Mouse (Mus musculus) liver, postnatal 0 days (tissue): ENCODE data around the gene Tpcn1. TPM values are rescaled to one million over a fixed set of nuclear protein-coding genes. Genes with fewer than 3 reads are reported as not detected.
A peak's percentile ranks its signal among the peaks of the same experiment; 100 is the strongest.

Experiments used
- ATAC-seq: fragments of 200-750 bp; cut with Nextera tagmentation; 2 replicates; pipeline ENCODE4 v1.8.0; 2017; ENCODE audit warnings: mild to moderate bottlenecking, moderate library complexity
- DNase-seq: peaks from one replicate; pipeline ENCODE4 v3.0.0-alpha.2; 2016
- H3K27ac ChIP-seq: fragments of 300-500 bp; sonication (generic); 2 replicates; pipeline ENCODE4 v1.5.1; 2014; ENCODE audit warnings: antibody characterized with exemption, moderate library complexity, mild to moderate bottlenecking, low read depth
- H3K27me3 ChIP-seq: fragments of 300-500 bp; sonication (generic); 2 replicates; pipeline ENCODE4 v1.6.1; 2014; ENCODE audit warnings: low read length, control low read depth, mixed read lengths; ENCODE audit not compliant: insufficient read depth
- H3K36me3 ChIP-seq: fragments of 300-500 bp; sonication (generic); replicated peaks from 2 replicates; pipeline ENCODE4 v1.6.1; 2014; ENCODE audit warnings: mild to moderate bottlenecking, control low read depth, low read length, moderate library complexity, mixed read lengths; ENCODE audit not compliant: insufficient read depth
- H3K4me1 ChIP-seq: fragments of 300-500 bp; sonication (generic); 2 replicates; pipeline ENCODE4 v1.6.1; 2014; ENCODE audit warnings: antibody characterized with exemption, mild to moderate bottlenecking, control low read depth; ENCODE audit not compliant: insufficient read depth
- H3K4me2 ChIP-seq: fragments of 300-500 bp; sonication (generic); 2 replicates; pipeline ENCODE4 v1.6.1; 2014; ENCODE audit warnings: low read depth, mild to moderate bottlenecking, low read length, moderate library complexity, mixed read lengths
- H3K4me3 ChIP-seq: fragments of 300-500 bp; sonication (generic); 2 replicates; pipeline ENCODE4 v1.5.1; 2014; ENCODE audit warnings: low read depth, low read length
- H3K9ac ChIP-seq: fragments of 300-500 bp; sonication (generic); replicated peaks from 2 replicates; pipeline ENCODE4 v1.6.1; 2014; ENCODE audit warnings: mild to moderate bottlenecking, moderate library complexity
- H3K9me3 ChIP-seq: fragments of 300-500 bp; sonication (generic); 2 replicates; pipeline ENCODE4 v1.6.1; 2016; ENCODE audit warnings: mild to moderate bottlenecking, control low read depth, low read length, mixed read lengths
- CTCF ChIP-seq: sonication (generic); IDR thresholded peaks from 2 replicates; pipeline ENCODE4 v1.5.1; 2016; ENCODE audit warnings: antibody characterized with exemption, low read depth
- EP300 ChIP-seq: IDR thresholded peaks from 2 replicates; pipeline ENCODE4 v1.6.1; 2016; ENCODE audit warnings: antibody characterized with exemption, low read depth, mild to moderate bottlenecking
- WGBS: fragments of 180-500 bp; shearing (Covaris S2); extraction: QIAGEN DNeasy Blood & Tissue Kit; methylation state at CpG from one replicate; pipeline ENCODE4 v1.1.7; 2014; ENCODE audit not compliant: insufficient replicate concordance; 5-methylcytosine and 5-hydroxymethylcytosine counted together
- polyA plus RNA-seq: library from polyadenylated mRNA; unstranded; fragments of >200 nt; fragmentation: Nextera tagmentation; extraction: Ambion mirVana; gene quantifications from 2 replicates; pipeline ENCODE4 v1.2.1, GENCODE M21; 2015

Gene Tpcn1
- polyA plus RNA-seq, 1 experiment from 2014 or later = 18.6 TPM

- H3K4me1 ChIP-seq = peaks cover 64% of the 10 kb centered on the region
- ATAC-seq (peak; percentile 10), DNase-seq (no peak)
- no peak overlapping the region for H3K4me3 ChIP-seq
- H3K9ac ChIP-seq = peak overlapping the region; percentile 51; the same call in 1 of the 2 replicates
- H3K27me3 ChIP-seq = no peaks in the 10 kb centered on the region
- H3K4me2 ChIP-seq = no peak overlapping the region
- 71% methylated on average over 9 of the region's 9 CpGs for WGBS
- TF ChIP-seq CTCF = no peak
- no peak for TF ChIP-seq EP300
- H3K36me3 ChIP-seq = 0 out of 2 replicates have a peak, but pooled peaks cover 3% of the 10 kb centered on the region
- H3K9me3 ChIP-seq = no peaks in the 10 kb centered on the region
- peak overlapping the region; percentile 88 for H3K27ac ChIP-seq
These were observed 21.7 kb downstream of the Tpcn1 start for GRCm38 (mm10) chr5:120566681-120567252.

GRCm38 (mm10) chr5:120566101-120566500 lies 22.4 kb downstream of the Tpcn1 start:
- Histone ChIP-seq H3K4me2 (no peak overlapping the region), H3K27ac (peak overlapping the region; percentile 88), H3K27me3 (no peaks in the 10 kb centered on the region), H3K4me1 (peaks cover 61% of the 10 kb centered on the region), H3K9ac (peak overlapping the region; percentile 38; the same call in 1 of the 2 replicates), H3K36me3 (0 out of 2 replicates have a peak, but pooled peaks cover 3% of the 10 kb centered on the region), H3K9me3 (no peaks in the 10 kb centered on the region), H3K4me3 (no peak overlapping the region)
- TF ChIP-seq EP300 (no peak), CTCF (no peak)
- 80% methylated on average over 5 of the region's 5 CpGs for WGBS
- no peak for DNase-seq
- ATAC-seq = no peak

DNA sequence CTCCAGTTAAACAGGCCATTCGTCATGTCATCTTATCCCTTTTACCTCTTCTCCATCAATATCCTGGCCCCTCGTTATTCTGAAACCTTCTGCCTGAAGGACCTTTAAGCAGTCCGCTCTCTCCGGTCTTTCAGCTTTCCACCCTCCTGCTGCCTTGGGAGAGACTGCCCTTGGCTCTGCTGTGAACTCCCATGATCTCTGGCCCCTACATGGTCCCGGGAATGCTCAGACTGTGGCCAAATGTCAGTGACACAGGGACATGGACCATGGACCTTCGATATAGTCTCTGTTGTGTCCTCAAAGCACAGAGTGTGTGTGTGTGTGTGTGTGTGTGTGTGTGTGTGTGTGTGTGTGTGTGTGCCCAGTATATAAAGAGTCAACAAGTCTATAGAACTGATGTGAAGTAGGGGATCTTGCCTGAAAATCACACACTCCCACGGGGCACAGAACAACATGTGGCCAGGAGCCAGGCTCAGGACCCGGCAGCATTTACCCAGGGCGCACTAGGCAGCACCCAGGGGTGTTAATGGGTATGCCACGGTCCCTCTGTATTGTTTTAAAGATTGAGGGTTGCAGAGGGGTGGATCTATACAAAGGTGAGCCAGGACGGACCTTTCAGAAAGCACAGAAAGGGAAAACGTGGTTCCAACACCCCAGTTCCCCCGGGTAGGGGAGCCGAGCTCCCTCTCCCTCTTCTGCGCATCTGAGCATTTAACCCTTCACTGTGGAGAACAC lies 23.1 kb downstream of the Tpcn1 start:
- no peak for TF ChIP-seq CTCF
- TF ChIP-seq EP300 = peak; percentile 62; the same call in 1 of the 2 replicates
- Histone ChIP-seq H3K4me1 (peaks cover 60% of the 10 kb centered on the region), H3K9me3 (no peaks in the 10 kb centered on the region), H3K27me3 (no peaks in the 10 kb centered on the region), H3K36me3 (0 out of 2 replicates have a peak, but pooled peaks cover 3% of the 10 kb centered on the region), H3K9ac (peak overlapping the region; percentile 38; the same call in 1 of the 2 replicates), H3K4me3 (no peak overlapping the region), H3K27ac (peak overlapping the region; percentile 88), H3K4me2 (peak overlapping the region; percentile 37; the same call in 1 of the 2 replicates)
- DNase-seq = peak; percentile 64
- peak; percentile 77 for ATAC-seq
- WGBS = 61% methylated on average over 15 of the region's 15 CpGs

DNA sequence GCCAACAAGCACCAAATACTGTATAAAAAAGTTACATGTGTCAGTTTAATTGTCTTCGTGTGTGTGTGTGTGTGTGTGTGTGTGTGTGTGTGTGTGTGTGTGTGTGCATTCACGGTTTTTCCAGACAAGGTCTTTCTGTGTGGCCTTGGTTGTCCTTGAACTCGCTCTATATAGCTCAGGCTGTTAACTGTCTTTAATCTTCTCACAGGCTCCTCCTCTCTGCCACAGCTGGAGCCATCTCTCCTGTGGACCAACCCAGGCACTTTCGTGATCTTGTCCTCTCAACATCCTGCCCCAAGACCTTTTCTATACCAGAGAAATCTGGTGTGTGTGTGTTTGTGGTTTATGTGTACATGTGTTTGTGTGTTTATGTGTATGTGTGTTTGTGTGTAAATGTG lies 24.6 kb downstream of the Tpcn1 start:
- H3K4me1 ChIP-seq = peaks cover 60% of the 10 kb centered on the region
- WGBS = 36% methylated on average over 4 of the region's 4 CpGs
- peak overlapping the region; percentile 91 for H3K27ac ChIP-seq

DNA sequence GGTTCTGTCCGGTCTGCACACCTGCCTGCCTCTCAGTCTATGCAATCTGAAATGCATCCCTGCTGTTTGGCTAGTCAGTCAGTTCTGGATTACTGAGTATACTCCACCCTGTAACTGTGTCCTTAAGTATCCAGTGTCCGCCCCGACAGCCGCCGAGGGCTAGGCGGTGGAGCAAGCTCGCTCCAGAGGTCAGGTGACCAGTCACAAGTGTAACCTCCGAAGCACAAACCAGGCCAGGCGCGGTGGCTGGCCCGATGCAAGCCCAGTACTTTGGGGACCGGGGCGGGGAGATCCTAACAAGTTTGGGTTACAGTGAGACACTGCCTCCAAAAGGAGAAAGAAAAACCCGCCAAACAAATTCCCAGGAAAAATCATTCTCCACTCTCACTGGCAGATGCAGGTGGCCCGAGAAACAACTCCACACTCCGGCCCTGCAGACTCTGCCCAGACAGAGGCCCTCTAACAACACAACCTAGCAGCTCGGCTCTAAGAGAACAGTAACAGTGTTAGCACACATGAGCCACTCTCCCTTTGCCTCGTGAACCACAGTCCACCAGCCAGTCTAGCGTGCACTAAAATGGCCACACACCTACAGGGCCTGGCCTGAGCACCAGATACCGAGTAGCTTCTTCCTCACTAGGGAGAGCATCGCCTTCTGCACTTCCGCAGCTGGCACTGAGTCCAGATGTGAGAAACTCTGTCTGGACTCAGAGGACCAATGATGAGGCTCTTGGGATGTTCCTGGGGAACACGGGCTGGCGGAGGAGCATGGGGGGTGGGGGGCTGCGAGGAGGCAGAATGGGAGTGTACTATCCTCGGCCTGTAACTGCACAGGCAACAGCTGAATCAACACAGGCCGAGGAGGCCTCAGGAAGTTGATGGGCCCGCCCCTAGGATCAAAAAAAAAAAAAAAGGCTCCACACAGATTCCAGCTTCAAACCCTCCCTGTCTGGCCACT lies 25.2 kb downstream of the Tpcn1 start:
- TF ChIP-seq CTCF = no peak
- no peak for TF ChIP-seq EP300
- Histone ChIP-seq H3K27me3 (no peaks in the 10 kb centered on the region), H3K9ac (peak overlapping the region; percentile 38; the same call in 1 of the 2 replicates), H3K4me1 (peaks cover 62% of the 10 kb centered on the region), H3K4me3 (no peak overlapping the region), H3K9me3 (no peaks in the 10 kb centered on the region), H3K27ac (peak overlapping the region; percentile 91), H3K36me3 (no peaks in the 10 kb centered on the region), H3K4me2 (peak overlapping the region; percentile 19; the same call in 1 of the 2 replicates)
- peak; percentile 47 for DNase-seq
- ATAC-seq = no peak
- WGBS = 47% methylated on average over 28 of the region's 28 CpGs

More for the DNA sequence above, 24.6 kb downstream of the Tpcn1 start:
- Histone ChIP-seq H3K9me3 (no peaks in the 10 kb centered on the region), H3K36me3 (no peaks in the 10 kb centered on the region), H3K4me2 (no peak overlapping the region), H3K4me3 (no peak overlapping the region), H3K27me3 (no peaks in the 10 kb centered on the region), H3K9ac (no peak overlapping the region)
- ATAC-seq = no peak
- TF ChIP-seq EP300 = no peak
- no peak for TF ChIP-seq CTCF
- DNase-seq = no peak
